ENCODE assay signal across 8 mouse cellular contexts in genomic region chr17:15375224-15375623, GRCm38 (mm10). TPM values are rescaled to one million over a fixed set of nuclear protein-coding genes. Genes with fewer than 3 reads are reported as not detected.
DNase-seq lines count a peak whose midpoint lies in the region; ATAC-seq and TF ChIP-seq lines count a peak whose summit lies in the region.

No protein-coding gene starts in this region.

- H3K36me3 ChIP-seq in heart, adult 2 months (ENCODE audit: control insufficient read depth, insufficient read depth, low read length) = no peaks in the 10 kb centered on the region
- peaks cover 3% of the 10 kb centered on the region; the same call in 1 of the 2 replicates for H3K36me3 ChIP-seq in forebrain, embryonic 16.5 days (ENCODE audit: control insufficient read depth, insufficient read depth)
- no peaks in the 10 kb centered on the region for H3K36me3 ChIP-seq in liver, embryonic 14.5 days (replicated peaks; ENCODE audit: control insufficient read depth, insufficient read depth, low read depth)

- TF ChIP-seq POLR2A in heart, adult 2 months (IDR thresholded peaks at IDR 0.05; ENCODE audit: insufficient read depth, low read depth, low read length) = no peak

- TF ChIP-seq CTCF in heart, adult 2 months (IDR thresholded peaks at IDR 0.05) = no peak
- TF ChIP-seq CTCF in liver, embryonic 14.5 days (IDR thresholded peaks at IDR 0.05; ENCODE audit: low read depth) = no peak

- peak overlapping the region; percentile 69 for H3K9ac ChIP-seq in heart, adult 2 months (ENCODE audit: low read depth, low read length)
- peak overlapping the region; percentile 70 for H3K9ac ChIP-seq in forebrain, embryonic 16.5 days (replicated peaks; ENCODE audit: low read depth, low read length)
- no peak overlapping the region for H3K9ac ChIP-seq in liver, embryonic 14.5 days (replicated peaks)

- no peak for DNase-seq in heart, adult 2 months
- DNase-seq in heart, postnatal 25 days (ENCODE audit: low spot score) = no peak
- peak; percentile 25 for DNase-seq in CD4-positive helper T cell, adult 2 months (ENCODE audit: low read depth, low spot score)
- no peak for DNase-seq in liver, embryonic 14.5 days (ENCODE audit: low read depth in 3 of 3, low spot score in 3 of 3)
- DNase-seq in urinary bladder, postnatal 36 days (ENCODE audit: low spot score in 2 of 2) = no peak
- no peak for DNase-seq in adrenal gland, adult (ENCODE audit: inconsistent age in 2 of 2, low spot score in 1 of 2)
- DNase-seq in cerebellum, adult 11 months = no peak

- H3K4me2 ChIP-seq in forebrain, embryonic 16.5 days (ENCODE audit: low read length) = peak overlapping the region; percentile 94
- peak overlapping the region; percentile 62 for H3K4me2 ChIP-seq in liver, embryonic 14.5 days (ENCODE audit: low read depth)

- intact Hi-C loops in heart, adult 2 months (cut with DNase I) = loop anchor here (2.0 to 10.0 kb wide), 4 partner anchors 84 to 450 kb away; no protein-coding TSS in a partner anchor
- intact Hi-C loops in heart, postnatal 25 days (cut with DNase I) = no loop called here

- H3K27me3 ChIP-seq in heart, adult 2 months (ENCODE audit: control insufficient read depth, insufficient read depth, low read length) = peaks cover 1% of the 10 kb centered on the region; the same call in 1 of the 2 replicates
- no peaks in the 10 kb centered on the region for H3K27me3 ChIP-seq in forebrain, embryonic 16.5 days (replicated peaks; ENCODE audit: control insufficient read depth, insufficient read depth, low read length)
- H3K27me3 ChIP-seq in liver, embryonic 14.5 days (ENCODE audit: control insufficient read depth, insufficient read depth, low read length) = peaks cover 70% of the 10 kb centered on the region

- H3K9me3 ChIP-seq in forebrain, embryonic 16.5 days (ENCODE audit: control insufficient read depth, low read length) = no peaks in the 10 kb centered on the region
- H3K9me3 ChIP-seq in liver, embryonic 14.5 days (ENCODE audit: control insufficient read depth, low read length) = no peaks in the 10 kb centered on the region

- peaks cover 3% of the 10 kb centered on the region for H3K4me1 ChIP-seq in heart, adult 2 months (ENCODE audit: control insufficient read depth, insufficient read depth, low read length)
- peaks cover 68% of the 10 kb centered on the region for H3K4me1 ChIP-seq in forebrain, embryonic 16.5 days (replicated peaks; ENCODE audit: control insufficient read depth, insufficient read depth, low read length)
- H3K4me1 ChIP-seq in liver, embryonic 14.5 days (replicated peaks; ENCODE audit: control insufficient read depth in 2 of 2, insufficient read depth in 2 of 2, low read length in 1 of 2) = peaks cover 0 to 4% of the 10 kb centered on the region in 2 experiments; a peak in 1 of 4 replicates

- peak overlapping the region; percentile 77 for H3K4me3 ChIP-seq in heart, adult 2 months
- peak overlapping the region; percentile 89 for H3K4me3 ChIP-seq in forebrain, embryonic 16.5 days (replicated peaks; ENCODE audit: low read length)
- peak overlapping the region; percentile 50 to 53 for H3K4me3 ChIP-seq in liver, embryonic 14.5 days (ENCODE audit: insufficient read depth in 1 of 2, low read depth in 2 of 2, low read length in 2 of 2)

- H3K27ac ChIP-seq in heart, adult 2 months = peak overlapping the region; percentile 82
- H3K27ac ChIP-seq in forebrain, embryonic 16.5 days (ENCODE audit: low read length) = peak overlapping the region; percentile 91
- H3K27ac ChIP-seq in liver, embryonic 14.5 days = no peak overlapping the region

- ATAC-seq in forebrain, embryonic 16.5 days = no peak
- no peak for ATAC-seq in liver, embryonic 14.5 days (ENCODE audit: insufficient read depth)

- TF ChIP-seq EP300 in heart, adult 2 months (IDR thresholded peaks at IDR 0.05; ENCODE audit: insufficient read depth, low read depth, low read length) = no peak
- TF ChIP-seq EP300 in liver, embryonic 14.5 days (IDR thresholded peaks at IDR 0.05; ENCODE audit: low read depth) = no peak

- no peaks in the 10 kb centered on the region for H3K79me2 ChIP-seq in heart, adult 2 months (replicated peaks; ENCODE audit: control insufficient read depth, insufficient read depth, low read length)

- WGBS in heart, adult 2 months = under 1% methylated on average over 18 of the region's 18 CpGs
- 0% methylated on average over 18 of the region's 18 CpGs for WGBS in forebrain, embryonic 16.5 days
- WGBS in liver, embryonic 14.5 days (ENCODE audit: insufficient replicate concordance) = 1% methylated on average over 18 of the region's 18 CpGs

RNA-seq across cellular contexts. Expression of gene Dll1, which starts 1.4 kb away (rescaled TPM):
- 1 to 10 TPM; 5.1 to 5.8 TPM for total RNA-seq in heart, adult 2 months (2021)
- polyA plus RNA-seq in heart, adult 2 months (2012; rRNA removed) = 5.4 and 10.0 TPM in 2 replicates
- 1 to 10 TPM; 6.1 TPM for total RNA-seq in heart, postnatal 25 days (2021)
- 28.9 and 30.7 TPM in 2 replicates for polyA plus RNA-seq in forebrain, embryonic 16.5 days (2015; fragmentation: Nextera tagmentation; extraction: Ambion mirVana)
- polyA plus RNA-seq in liver, embryonic 14.5 days (2012; rRNA removed) = 0.74 and 0.78 TPM in 2 replicates
- 0.77 and 0.93 TPM in 2 replicates for polyA plus RNA-seq in liver, embryonic 14.5 days (2014; fragmentation: Nextera tagmentation; extraction: Ambion mirVana)

RNA-seq across cellular contexts. Expression of gene Fam120b, which starts 20.8 kb away (rescaled TPM):
- total RNA-seq in heart, adult 2 months (2021) = 10 to 100 TPM; 11.9 to 12.7 TPM
- polyA plus RNA-seq in heart, adult 2 months (2012; rRNA removed) = 7.1 and 10.6 TPM in 2 replicates
- total RNA-seq in heart, postnatal 25 days (2021) = 10 to 100 TPM; 10.8 to 11.8 TPM
- polyA plus RNA-seq in forebrain, embryonic 16.5 days (2015; fragmentation: Nextera tagmentation; extraction: Ambion mirVana) = 52.8 and 52.9 TPM in 2 replicates
- 2.4 and 3.1 TPM in 2 replicates for polyA plus RNA-seq in liver, embryonic 14.5 days (2012; rRNA removed)
- polyA plus RNA-seq in liver, embryonic 14.5 days (2014; fragmentation: Nextera tagmentation; extraction: Ambion mirVana) = 4.1 and 5.6 TPM in 2 replicates
